22 mouse cellular contexts compared by ENCODE assay signal in genomic region chr6:70742833-70743232, GRCm38 (mm10). TPM values are rescaled to one million over a fixed set of nuclear protein-coding genes. Genes with fewer than 3 reads are reported as not detected.
DNase-seq lines count a peak whose midpoint lies in the region; ATAC-seq and TF ChIP-seq lines count a peak whose summit lies in the region.
"Had no signal": no experiment of that assay in that cellular context is flagged by ENCODE, and none has a peak within 500 bp of the region (broad histone marks: within the 10 kb centered on the region; RNA-seq: fewer than 3 reads in every experiment).

No protein-coding gene starts in this region.

- 92% methylated on average over 4 of the region's 4 CpGs for WGBS in embryonic facial prominence, embryonic 10.5 days
- WGBS in midbrain, postnatal 0 days = 92% methylated on average over 4 of the region's 4 CpGs

- H3K9me3 ChIP-seq in embryonic facial prominence, embryonic 10.5 days = no peaks in the 10 kb centered on the region
- no peaks in the 10 kb centered on the region for H3K9me3 ChIP-seq in midbrain, postnatal 0 days (ENCODE audit: low read length)
- H3K9me3 ChIP-seq: embryonic facial prominence, embryonic 13.5 days; forebrain, embryonic 12.5 days; G1E; heart, embryonic 13.5 days; hindbrain, embryonic 12.5 days had no signal

- DNase-seq in layer of hippocampus, adult 11-12 months (ENCODE audit: low spot score) = peak; percentile 15
- no peak for DNase-seq in layer of hippocampus, postnatal 25 days (ENCODE audit: extremely low spot score in 1 of 2, low spot score in 1 of 2)
- DNase-seq in brain, adult 2 months (ENCODE audit: low read depth, low spot score) = peak; percentile 8
- peak; percentile 54 for DNase-seq in layer of hippocampus, adult 9-11 months
- no peak for DNase-seq in embryonic facial prominence, embryonic 10.5 days (ENCODE audit: low spot score)
- no peak for DNase-seq in left cerebral cortex, adult 8-10 months (ENCODE audit: low spot score in 2 of 2)
- DNase-seq in midbrain, postnatal 0 days (ENCODE audit: low spot score) = no peak
- DNase-seq: adrenal gland, adult 8-10 months; adrenal gland, postnatal 36 days; cerebellum, adult 11-12 months; cerebellum, adult 9-10 months; cerebellum, postnatal 25 days; gastrocnemius, adult 2 months; gastrocnemius, postnatal 36 days; heart, adult 11 months; heart, postnatal 36 days had no signal

- H3K4me3 ChIP-seq in embryonic facial prominence, embryonic 10.5 days = no peak overlapping the region
- H3K4me3 ChIP-seq in midbrain, postnatal 0 days (ENCODE audit: low read depth, low read length) = no peak overlapping the region
- H3K4me3 ChIP-seq: embryonic facial prominence, embryonic 13.5 days; forebrain, embryonic 12.5 days; gastrocnemius, adult 2 months; heart, embryonic 13.5 days; hindbrain, embryonic 12.5 days had no signal

- H3K27me3 ChIP-seq in embryonic facial prominence, embryonic 10.5 days (replicated peaks; ENCODE audit: low read depth, poor library complexity, severe bottlenecking) = no peaks in the 10 kb centered on the region
- H3K27me3 ChIP-seq in midbrain, postnatal 0 days (ENCODE audit: insufficient read depth, low read length) = no peaks in the 10 kb centered on the region
- H3K27me3 ChIP-seq: embryonic facial prominence, embryonic 13.5 days; forebrain, embryonic 12.5 days; heart, embryonic 13.5 days; hindbrain, embryonic 12.5 days had no signal

- no peak for ATAC-seq in midbrain, postnatal 0 days (ENCODE audit: low FRiP score)
- ATAC-seq: hindbrain, embryonic 16.5 days had no signal

- H3K36me3 ChIP-seq in embryonic facial prominence, embryonic 10.5 days (replicated peaks) = no peaks in the 10 kb centered on the region
- no peaks in the 10 kb centered on the region for H3K36me3 ChIP-seq in midbrain, postnatal 0 days (ENCODE audit: insufficient read depth, low read length)
- H3K36me3 ChIP-seq: embryonic facial prominence, embryonic 13.5 days; forebrain, embryonic 12.5 days; G1E; heart, embryonic 13.5 days; hindbrain, embryonic 12.5 days had no signal

- no peaks in the 10 kb centered on the region for H3K4me1 ChIP-seq in embryonic facial prominence, embryonic 10.5 days
- H3K4me1 ChIP-seq in midbrain, postnatal 0 days (ENCODE audit: insufficient read depth, low read length) = no peaks in the 10 kb centered on the region
- H3K4me1 ChIP-seq: embryonic facial prominence, embryonic 13.5 days; forebrain, embryonic 12.5 days; heart, embryonic 13.5 days; hindbrain, embryonic 12.5 days had no signal

- no peak overlapping the region for H3K27ac ChIP-seq in embryonic facial prominence, embryonic 10.5 days (replicated peaks)
- no peak overlapping the region for H3K27ac ChIP-seq in midbrain, postnatal 0 days (ENCODE audit: low read depth, low read length)
- H3K27ac ChIP-seq: embryonic facial prominence, embryonic 13.5 days; forebrain, embryonic 12.5 days; gastrocnemius, adult 2 months; heart, embryonic 13.5 days; hindbrain, embryonic 12.5 days had no signal

- no peak for TF ChIP-seq CTCF in midbrain, postnatal 0 days (IDR thresholded peaks at IDR 0.05)

- no peak overlapping the region for H3K9ac ChIP-seq in midbrain, postnatal 0 days (replicated peaks; ENCODE audit: low read length, poor library complexity, severe bottlenecking)
- H3K9ac ChIP-seq: embryonic facial prominence, embryonic 13.5 days; forebrain, embryonic 12.5 days; heart, embryonic 13.5 days; hindbrain, embryonic 12.5 days had no signal

- no peak overlapping the region for H3K4me2 ChIP-seq in midbrain, postnatal 0 days (ENCODE audit: low read depth, low read length, poor library complexity, severe bottlenecking)
- H3K4me2 ChIP-seq: embryonic facial prominence, embryonic 13.5 days; forebrain, embryonic 12.5 days; heart, embryonic 13.5 days; hindbrain, embryonic 12.5 days had no signal

RNA-seq across cellular contexts. Expression of gene Rpia, which starts 49.2 kb away (rescaled TPM):
- total RNA-seq in layer of hippocampus, postnatal 25 days (2021) = 10 to 100 TPM in 1 of 2 experiments, 1 to 10 TPM in 1; 9.9 to 11.6 TPM
- polyA plus RNA-seq in embryonic facial prominence, embryonic 10.5 days (2016; fragmentation: Nextera tagmentation; extraction: Ambion mirVana) = 2.3 TPM in 2 replicates
- total RNA-seq in left cerebral cortex, adult 8-10 months (2022) = 10 to 100 TPM; 11.5 to 16.0 (median 14.0) TPM
- total RNA-seq in midbrain, postnatal 0 days (2014; rRNA removed) = 9.3 and 15.5 TPM in 2 replicates
- 1.1 and 1.4 TPM in 2 replicates for polyA plus RNA-seq in midbrain, postnatal 0 days (2015; fragmentation: Nextera tagmentation; extraction: Ambion mirVana)

Comparison
In these comparisons a context has a peak if more than half of its experiments do, and no peak if none do; other contexts are left out.
1. DNase-seq: peak in layer of hippocampus, adult 11-12 months (single experiment), brain, adult 2 months (single experiment) and layer of hippocampus, adult 9-11 months (single experiment); none in layer of hippocampus, postnatal 25 days (0 of 2), embryonic facial prominence, embryonic 10.5 days (single experiment), left cerebral cortex, adult 8-10 months (0 of 2) and midbrain, postnatal 0 days (single experiment).